Comparison of ENCODE assay signal across 8 mouse cellular contexts in genomic region chr14:56669046-56669620, GRCm38 (mm10). TPM values are rescaled to one million over a fixed set of nuclear protein-coding genes. Genes with fewer than 3 reads are reported as not detected.
DNase-seq lines count a peak whose midpoint lies in the region; ATAC-seq lines count a peak whose summit lies in the region.

No protein-coding gene starts in this region.

- no peaks in the 10 kb centered on the region for H3K9me3 ChIP-seq in embryonic facial prominence, embryonic 14.5 days (ENCODE audit: control insufficient read depth, low read length)
- no peaks in the 10 kb centered on the region for H3K9me3 ChIP-seq in limb, embryonic 15.5 days

- H3K9ac ChIP-seq in embryonic facial prominence, embryonic 14.5 days (ENCODE audit: low read depth, low read length): peak overlapping the region; percentile 91
- peak overlapping the region; percentile 65 for H3K9ac ChIP-seq in limb, embryonic 15.5 days

- peak overlapping the region; percentile 93 for H3K4me3 ChIP-seq in embryonic facial prominence, embryonic 14.5 days (ENCODE audit: low read depth, low read length)
- H3K4me3 ChIP-seq in limb, embryonic 15.5 days: peak overlapping the region; percentile 83

- H3K27me3 ChIP-seq in embryonic facial prominence, embryonic 14.5 days (replicated peaks; ENCODE audit: control insufficient read depth, insufficient read depth, low read length): no peaks in the 10 kb centered on the region
- H3K27me3 ChIP-seq in limb, embryonic 15.5 days: no peaks in the 10 kb centered on the region

- ATAC-seq in embryonic facial prominence, embryonic 14.5 days (ENCODE audit: low read depth): no peak
- no peak for ATAC-seq in limb, embryonic 15.5 days (ENCODE audit: insufficient number of reproducible peaks, low FRiP score, low TSS enrichment, low read depth)

- 9% methylated on average over 13 of the region's 13 CpGs for WGBS in embryonic facial prominence, embryonic 14.5 days
- WGBS in limb, embryonic 15.5 days: 6% methylated on average over 13 of the region's 13 CpGs

- peak overlapping the region; percentile 92; the same call in 1 of the 2 replicates for H3K27ac ChIP-seq in embryonic facial prominence, embryonic 14.5 days (replicated peaks; ENCODE audit: low read depth, low read length)
- H3K27ac ChIP-seq in limb, embryonic 15.5 days: peak overlapping the region; percentile 92

- peaks cover 15% of the 10 kb centered on the region for H3K4me1 ChIP-seq in embryonic facial prominence, embryonic 14.5 days (ENCODE audit: control insufficient read depth, insufficient read depth, low read length)
- peaks cover 17% of the 10 kb centered on the region for H3K4me1 ChIP-seq in limb, embryonic 15.5 days

- peak; percentile 19 for DNase-seq in embryo, embryonic 10 days (ENCODE audit: low spot score)
- no peak for DNase-seq in embryo, embryonic 9.5 days (ENCODE audit: extremely low spot score)
- peak; percentile 73 for DNase-seq in 416B (ENCODE audit: low read depth)
- no peak for DNase-seq in embryonic facial prominence, embryonic 14.5 days (ENCODE audit: low spot score)
- DNase-seq in urinary bladder, adult 18-20 months (ENCODE audit: low spot score in 2 of 2): no peak
- no peak for DNase-seq in frontal cortex, postnatal 25 days (ENCODE audit: low spot score in 2 of 2)
- no peak for DNase-seq in kidney, postnatal 25 days

- peak overlapping the region; percentile 81 for H3K4me2 ChIP-seq in embryonic facial prominence, embryonic 14.5 days (ENCODE audit: low read depth, low read length)
- H3K4me2 ChIP-seq in limb, embryonic 15.5 days: peak overlapping the region; percentile 67

- H3K36me3 ChIP-seq in embryonic facial prominence, embryonic 14.5 days (ENCODE audit: control insufficient read depth, insufficient read depth, low read length): peaks cover 21% of the 10 kb centered on the region
- H3K36me3 ChIP-seq in limb, embryonic 15.5 days: peaks cover 9% of the 10 kb centered on the region

RNA-seq across cellular contexts. Expression of gene Mphosph8, which starts 1.1 kb away (rescaled TPM):
- 25.3 and 28.2 TPM in 2 replicates for polyA plus RNA-seq in embryonic facial prominence, embryonic 14.5 days (2014; fragmentation: Nextera tagmentation; extraction: Ambion mirVana)
- polyA plus RNA-seq in limb, embryonic 15.5 days (2015; fragmentation: Nextera tagmentation; extraction: Ambion mirVana): 21.8 and 24.1 TPM in 2 replicates

Comparison
In these comparisons a context has a peak if more than half of its experiments do, and no peak if none do; other contexts are left out.
1. DNase-seq: peak in embryo, embryonic 10 days (single experiment) and 416B (single experiment); none in embryo, embryonic 9.5 days (single experiment), embryonic facial prominence, embryonic 14.5 days (single experiment), urinary bladder, adult 18-20 months (0 of 2), frontal cortex, postnatal 25 days (0 of 2) and kidney, postnatal 25 days (0 of 2).